Mouse (Mus musculus) hindbrain, embryonic 15.5 days (tissue): ENCODE results near the gene Ten1. TPM values are rescaled to one million over a fixed set of nuclear protein-coding genes. Genes with fewer than 3 reads are reported as not detected.

ENCODE experiments used
- polyA plus RNA-seq: library from polyadenylated mRNA; unstranded; fragments of >200 nt; fragmentation: Nextera tagmentation; extraction: Ambion mirVana; gene quantifications from 2 replicates; pipeline ENCODE4 v1.2.1, GENCODE M21; 2015

Gene Ten1
- polyA plus RNA-seq, 1 experiment from 2014 or later: 104 TPM

Other genes starting within 250 kb of the Ten1 start
- 1.7 and 1.9 TPM in 2 replicates for gene Itgb4, start 224.1 kb upstream of the Ten1 start, polyA plus RNA-seq
- gene Galk1, start 186.1 kb upstream of the Ten1 start, polyA plus RNA-seq: 62.5 and 70.9 TPM in 2 replicates
- gene H3f3b, start 170.9 kb upstream of the Ten1 start, polyA plus RNA-seq: 1,686 and 1,716 TPM in 2 replicates
- 32.1 and 37.0 TPM in 2 replicates for gene Unk, start 168.5 kb upstream of the Ten1 start, polyA plus RNA-seq
- 1.0 and 1.6 TPM in 2 replicates for gene Unc13d, start 120.9 kb upstream of the Ten1 start, polyA plus RNA-seq
- gene Wbp2, start 111.9 kb upstream of the Ten1 start, polyA plus RNA-seq: 149 and 196 TPM in 2 replicates
- 10.9 and 11.6 TPM in 2 replicates for gene Trim47, start 71.6 kb upstream of the Ten1 start, polyA plus RNA-seq
- 3.0 and 4.0 TPM in 2 replicates for gene Trim65, start 67.7 kb upstream of the Ten1 start, polyA plus RNA-seq
- 86.2 and 89.0 TPM in 2 replicates for gene Mrpl38, start 60.0 kb upstream of the Ten1 start, polyA plus RNA-seq
- 55.7 and 59.0 TPM in 2 replicates for gene Fbf1, start 30.7 kb upstream of the Ten1 start, polyA plus RNA-seq
- gene Acox1, start 190 bp downstream of the Ten1 start, polyA plus RNA-seq: 60.6 and 61.4 TPM in 2 replicates
- gene Evpl, start 39.2 kb downstream of the Ten1 start, polyA plus RNA-seq: 1.0 and 1.1 TPM in 2 replicates
- gene Srp68, start 75.4 kb downstream of the Ten1 start, polyA plus RNA-seq: 63.9 and 66.1 TPM in 2 replicates
- 0.51 and 0.68 TPM in 2 replicates for gene Galr2, start 82.1 kb downstream of the Ten1 start, polyA plus RNA-seq
- 106 and 108 TPM in 2 replicates for gene Exoc7, start 108.4 kb downstream of the Ten1 start, polyA plus RNA-seq
- 13.7 and 23.2 TPM in 2 replicates for gene Foxj1, start 136.5 kb downstream of the Ten1 start, polyA plus RNA-seq
- gene Rnf157, start 214.2 kb downstream of the Ten1 start, polyA plus RNA-seq: 69.8 and 78.1 TPM in 2 replicates
- gene Ubald2, start 235.2 kb downstream of the Ten1 start, polyA plus RNA-seq: 42.7 and 44.3 TPM in 2 replicates